Mouse (Mus musculus) neural tube, embryonic 14.5 days (tissue): ENCODE data around the gene Zfhx2. TPM values are rescaled to one million over a fixed set of nuclear protein-coding genes. Genes with fewer than 3 reads are reported as not detected.

Experiments
- ATAC-seq: fragments of 200-750 bp; cut with Nextera tagmentation; 2 replicates; pipeline ENCODE4 v1.8.0; 2017; ENCODE audit warnings: low read depth, mild to moderate bottlenecking, moderate TSS enrichment, moderate library complexity
- H3K27ac ChIP-seq: fragments of 300-500 bp; sonication (generic); 2 replicates; pipeline ENCODE4 v1.5.1; 2014; ENCODE audit warnings: low read depth, mild to moderate bottlenecking, control low read depth, low read length, moderate library complexity, mixed read lengths
- H3K27me3 ChIP-seq: fragments of 300-500 bp; sonication (generic); 2 replicates; pipeline ENCODE4 v1.6.1; 2014; ENCODE audit warnings: low read length; ENCODE audit not compliant: control insufficient read depth, insufficient read depth
- H3K36me3 ChIP-seq: fragments of 300-500 bp; sonication (generic); 2 replicates; pipeline ENCODE4 v1.6.1; 2014; ENCODE audit warnings: low read length, mixed read lengths; ENCODE audit not compliant: control insufficient read depth, insufficient read depth
- H3K4me1 ChIP-seq: fragments of 300-500 bp; sonication (generic); 2 replicates; pipeline ENCODE4 v1.6.1; 2014; ENCODE audit warnings: low read length; ENCODE audit not compliant: control insufficient read depth, insufficient read depth
- H3K4me2 ChIP-seq: fragments of 300-500 bp; sonication (generic); 2 replicates; pipeline ENCODE4 v1.6.1; 2014; ENCODE audit warnings: mild to moderate bottlenecking, low read depth, low read length, control low read depth
- H3K4me3 ChIP-seq: fragments of 300-500 bp; sonication (generic); 2 replicates; pipeline ENCODE4 v1.5.1; 2014; ENCODE audit warnings: low read depth, low read length, control low read depth, mixed read lengths
- H3K9ac ChIP-seq: fragments of 300-500 bp; sonication (generic); replicated peaks from 2 replicates; pipeline ENCODE4 v1.6.1; 2014; ENCODE audit warnings: low read depth, mild to moderate bottlenecking, control low read depth, low read length, mixed read lengths
- H3K9me3 ChIP-seq: fragments of 300-500 bp; sonication (generic); 2 replicates; pipeline ENCODE4 v1.6.1; 2016; ENCODE audit warnings: low read length; ENCODE audit not compliant: control insufficient read depth
- WGBS: fragments of 180-500 bp; shearing (Covaris S2); extraction: QIAGEN DNeasy Blood & Tissue Kit; methylation state at CpG from one replicate; pipeline ENCODE4 v1.1.7; 2014; 5-methylcytosine and 5-hydroxymethylcytosine counted together
- polyA plus RNA-seq: library from polyadenylated mRNA; unstranded; fragments of >200 nt; fragmentation: Nextera tagmentation; extraction: Ambion mirVana; gene quantifications from 2 replicates; pipeline ENCODE4 v1.2.1, GENCODE M21; 2014

The Zfhx2 gene
- polyA plus RNA-seq, 1 experiment from 2014 or later = 27.3 TPM

DNA sequence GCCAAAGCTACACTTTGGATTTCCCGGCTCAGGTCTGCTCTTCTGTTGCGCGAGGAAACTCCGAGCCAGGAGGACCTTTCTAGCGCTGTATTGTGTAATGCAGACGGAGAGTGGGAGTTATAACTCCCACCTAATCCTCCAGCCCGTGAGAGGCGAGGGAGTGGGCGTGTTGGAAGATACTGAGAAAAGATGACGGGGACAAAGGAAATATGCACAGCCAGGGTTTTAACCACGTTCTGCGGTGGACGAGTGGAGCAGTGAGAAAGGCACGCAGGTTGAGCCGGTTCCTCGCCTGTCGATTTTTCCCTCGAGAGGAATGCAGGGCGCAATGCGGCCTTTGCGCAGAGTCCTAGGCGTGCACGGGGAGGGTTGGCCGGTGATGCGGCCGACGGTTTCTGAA, 77.5 kb downstream of the Zfhx2 start:
- no peaks in the 10 kb centered on the region for H3K36me3 ChIP-seq
- peak; percentile 47 for ATAC-seq
- H3K4me2 ChIP-seq = peak overlapping the region; percentile 75
- H3K4me1 ChIP-seq = peaks cover 2% of the 10 kb centered on the region; the same call in 1 of the 2 replicates
- peak overlapping the region; percentile 64 for H3K4me3 ChIP-seq
- no peaks in the 10 kb centered on the region for H3K27me3 ChIP-seq
- H3K27ac ChIP-seq = peak overlapping the region; percentile 96
- H3K9me3 ChIP-seq = no peaks in the 10 kb centered on the region
- 0% methylated on average over 27 of the region's 27 CpGs for WGBS
- H3K9ac ChIP-seq = peak overlapping the region; percentile 68

DNA sequence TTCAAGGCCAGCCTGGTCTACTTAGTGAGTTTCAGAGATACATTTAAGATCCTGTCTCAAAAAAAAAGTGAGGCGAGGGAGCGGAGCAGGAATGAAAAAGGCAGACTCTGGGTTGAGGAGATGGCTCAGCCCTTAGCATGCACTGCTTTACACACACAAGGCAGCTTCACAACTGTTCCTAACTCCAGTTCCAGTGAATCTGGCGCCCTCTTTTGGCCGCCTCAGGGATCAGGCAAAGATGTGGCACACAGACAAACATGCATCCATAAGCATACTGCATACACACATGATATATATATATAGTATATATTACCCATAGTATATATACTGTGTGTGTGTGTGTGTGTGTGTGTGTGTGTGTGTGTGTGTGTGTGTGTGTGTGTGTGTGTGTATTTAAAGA, 81.0 kb downstream of the Zfhx2 start:
- no peak for ATAC-seq
- H3K9me3 ChIP-seq = no peaks in the 10 kb centered on the region
- no peak overlapping the region for H3K4me3 ChIP-seq
- no peaks in the 10 kb centered on the region for H3K36me3 ChIP-seq
- H3K4me1 ChIP-seq = peaks cover 2% of the 10 kb centered on the region; the same call in 1 of the 2 replicates
- no peak overlapping the region for H3K27ac ChIP-seq
- H3K27me3 ChIP-seq = no peaks in the 10 kb centered on the region
- no peak overlapping the region for H3K4me2 ChIP-seq
- no peak overlapping the region for H3K9ac ChIP-seq
- 61% methylated on average over 4 of the region's 4 CpGs for WGBS

Other genes with a start within 250 kb of the Zfhx2 start
- 10.0 and 11.7 TPM in 2 replicates for gene Homez, start 221.4 kb downstream of the Zfhx2 start, polyA plus RNA-seq
- 3.8 and 7.2 TPM in 2 replicates for gene Ppp1r3e, start 214.8 kb downstream of the Zfhx2 start, polyA plus RNA-seq
- 4.8 and 5.3 TPM in 2 replicates for gene Bcl2l2, start 208.9 kb downstream of the Zfhx2 start, polyA plus RNA-seq
- gene Gm20521, start 208.9 kb downstream of the Zfhx2 start, polyA plus RNA-seq = not detected in 2 replicates
- 149 and 176 TPM in 2 replicates for gene Pabpn1, start 199.8 kb downstream of the Zfhx2 start, polyA plus RNA-seq
- gene Slc22a17, start 179.2 kb downstream of the Zfhx2 start, polyA plus RNA-seq = 121 and 122 TPM in 2 replicates
- gene Efs, start 166.2 kb downstream of the Zfhx2 start, polyA plus RNA-seq = 9.9 and 13.5 TPM in 2 replicates
- 0.39 and 0.76 TPM in 2 replicates for gene Il25, start 159.6 kb downstream of the Zfhx2 start, polyA plus RNA-seq
- 10.4 and 17.5 TPM in 2 replicates for gene Cmtm5, start 156.1 kb downstream of the Zfhx2 start, polyA plus RNA-seq
- gene Myh6, start 125.4 kb downstream of the Zfhx2 start, polyA plus RNA-seq = 0.23 and 1.7 TPM in 2 replicates
- not detected in 2 replicates for gene Gm17428, start 115.4 kb downstream of the Zfhx2 start, polyA plus RNA-seq
- gene Myh7, start 97.7 kb downstream of the Zfhx2 start, polyA plus RNA-seq = 4.5 and 4.8 TPM in 2 replicates
- gene Ngdn, start 76.9 kb downstream of the Zfhx2 start, polyA plus RNA-seq = 44.9 and 50.9 TPM in 2 replicates
- gene Thtpa, start 2.5 kb upstream of the Zfhx2 start, polyA plus RNA-seq = 29.3 and 32.0 TPM in 2 replicates
- 5.4 and 7.0 TPM in 2 replicates for gene Ap1g2, start 14.3 kb upstream of the Zfhx2 start, polyA plus RNA-seq
- 36.2 and 41.3 TPM in 2 replicates for gene Jph4, start 24.6 kb upstream of the Zfhx2 start, polyA plus RNA-seq
- 1.0 and 1.9 TPM in 2 replicates for gene Dhrs2, start 129.7 kb upstream of the Zfhx2 start, polyA plus RNA-seq